Mouse (Mus musculus): ENCODE results near the gene Anapc15.

Anapc15 gene

DNA sequence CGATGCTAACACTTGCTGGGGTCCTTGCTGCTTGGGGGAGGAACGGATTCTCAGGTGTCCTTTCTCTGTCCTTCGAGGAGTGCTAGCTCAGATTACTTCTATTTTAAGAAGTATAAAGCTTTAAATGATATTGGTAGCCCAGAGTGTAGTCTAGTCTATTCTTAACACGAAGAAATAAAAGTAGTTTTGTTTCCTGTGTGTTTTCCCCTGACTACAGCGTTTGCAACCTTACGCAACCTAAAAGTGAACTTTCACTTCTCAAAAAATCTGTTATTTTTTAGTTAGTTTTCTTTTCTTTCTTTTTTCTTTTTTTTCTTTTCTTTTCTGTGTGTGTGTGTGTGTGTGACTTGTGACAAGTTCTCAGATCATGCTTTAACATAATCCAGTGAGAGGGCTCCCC, 11.8 kb upstream of the Anapc15 start:
- DNase-seq, result no peak

GRCm38 (mm10) chr7:101852846-101853245, 10.7 kb upstream of the Anapc15 start:
- no peak for DNase-seq

DNA sequence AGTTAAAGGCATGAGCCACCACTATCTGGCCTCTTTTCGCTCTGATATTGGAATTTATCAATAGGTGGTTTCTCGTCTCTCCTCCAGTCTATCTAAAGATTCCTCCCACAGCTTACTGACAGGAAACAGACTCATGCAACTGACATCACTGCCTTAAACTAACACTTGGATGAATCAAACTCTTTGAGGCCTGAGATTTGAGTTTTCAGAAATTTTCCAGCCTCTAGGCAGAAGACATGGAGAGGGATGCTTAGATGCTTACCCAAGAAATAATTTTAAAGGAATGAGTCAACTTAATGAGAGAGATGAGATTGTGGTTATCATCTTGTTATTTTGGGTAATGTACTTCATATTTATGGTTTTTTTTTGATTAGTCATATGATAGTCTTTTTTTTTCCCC, 9.7 kb upstream of the Anapc15 start:
- no peak for DNase-seq

DNA sequence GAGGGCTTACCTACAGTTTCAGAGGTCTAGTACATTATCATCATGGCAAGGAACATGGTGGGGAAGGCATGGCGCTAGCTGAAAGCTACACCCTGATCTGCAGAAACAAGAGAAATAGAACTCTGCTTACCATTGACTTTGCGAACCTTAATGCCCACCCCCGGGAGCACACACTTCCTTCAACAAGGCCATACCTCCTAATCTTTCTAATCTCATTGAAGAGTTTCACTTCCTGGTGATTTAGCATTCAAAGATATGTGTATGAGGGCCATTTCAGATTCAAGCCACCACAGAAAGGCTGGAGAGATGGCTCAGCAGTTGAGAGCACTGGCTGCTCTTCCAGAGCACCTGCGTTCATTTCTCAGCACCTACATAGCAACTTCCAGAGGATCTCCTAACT, 6.4 kb upstream of the Anapc15 start, which contains the start of gene Folr2:
Gene Folr2, minus strand, starts transcription at position 101 of the 400 bp plus-strand sequence.
- no peak for DNase-seq

DNA sequence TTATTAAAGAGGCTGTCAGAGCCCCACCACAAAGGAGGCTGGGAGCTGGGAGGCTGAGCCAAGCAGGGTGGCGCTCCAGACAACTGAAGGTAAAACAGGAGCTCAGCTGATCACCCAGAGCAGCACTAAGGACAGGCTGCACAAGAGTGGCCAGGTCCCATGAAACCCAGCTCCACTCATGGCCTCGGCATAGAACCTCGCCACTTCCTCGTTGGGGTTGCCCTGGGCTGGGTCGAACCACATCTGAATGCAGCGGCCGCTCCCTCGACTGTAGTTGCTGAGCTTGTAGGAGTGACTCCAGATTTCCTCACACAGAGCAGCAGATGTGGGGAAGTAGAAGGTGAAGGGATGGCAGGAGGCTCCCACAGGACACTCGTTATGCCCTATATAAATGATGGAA, 5.2 kb upstream of the Anapc15 start:
- no peak for DNase-seq

- DNase-seq, result no peak
Measured at GRCm38 (mm10) chr7:101860978-101861377, 2.5 kb upstream of the Anapc15 start.

DNA sequence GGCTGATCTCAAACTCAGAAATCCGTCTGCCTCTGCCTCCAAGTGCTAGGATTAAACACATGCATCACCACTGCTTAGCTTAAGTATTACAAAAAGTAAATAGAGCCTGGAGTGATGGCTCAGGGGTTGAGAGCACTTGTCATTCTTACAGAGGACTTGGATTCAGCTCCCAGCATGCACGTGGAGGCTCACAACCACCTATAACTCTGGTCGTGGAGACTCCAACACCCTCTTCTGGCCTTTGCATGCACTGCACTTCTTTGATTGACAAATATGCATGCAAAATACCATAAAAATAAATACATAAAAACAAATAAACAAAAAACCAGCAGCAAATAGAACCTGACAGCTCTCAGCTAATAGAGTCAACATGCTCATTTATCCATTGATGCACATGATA, 1.2 kb upstream of the Anapc15 start:
- DNase-seq, result no peak

DNA sequence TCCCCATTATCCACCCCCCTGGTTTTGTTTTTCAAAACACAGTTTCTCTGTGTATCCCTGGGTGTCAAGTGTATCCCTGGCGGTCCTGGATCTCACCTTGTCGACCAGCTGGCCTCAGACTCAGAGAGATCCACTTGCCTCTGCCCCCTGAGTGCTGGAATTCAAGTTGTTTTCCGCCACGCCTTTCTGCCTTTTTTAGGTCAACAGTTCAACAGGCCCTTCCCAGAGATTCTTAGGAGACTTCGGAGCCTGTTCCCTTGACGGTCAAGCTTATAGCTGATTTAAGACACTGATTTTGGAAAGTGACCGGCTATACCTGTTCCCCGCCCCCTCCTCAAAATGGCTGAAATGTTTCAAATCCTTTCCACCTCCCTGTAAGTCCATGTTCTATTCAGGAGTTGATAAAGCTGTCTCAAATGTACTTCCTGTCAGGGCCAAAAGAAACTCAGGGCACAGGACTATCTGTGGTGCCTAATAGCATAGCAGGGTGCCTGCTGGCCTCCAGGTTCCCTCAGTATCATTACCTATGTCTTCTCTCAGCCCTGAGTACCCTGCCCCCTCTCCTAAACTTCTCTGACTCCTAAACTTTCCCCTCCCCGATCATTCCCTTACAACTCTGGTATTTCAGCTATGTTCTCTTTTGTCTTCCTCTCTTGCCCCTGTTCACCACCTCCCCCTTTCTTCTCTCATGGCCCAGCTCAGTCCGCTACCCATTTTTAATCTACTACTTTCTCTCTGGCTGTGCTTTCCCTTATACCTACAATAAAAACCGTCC, 3.2 kb downstream of the Anapc15 start:
- no peak for DNase-seq

- no peak for DNase-seq
Measured at GRCm38 (mm10) chr7:101867482-101867881, 4.0 kb downstream of the Anapc15 start.

- DNase-seq, result no peak
Measured at GRCm38 (mm10) chr7:101868241-101869162, 5.0 kb downstream of the Anapc15 start.

- DNase-seq, result no peak
Measured at GRCm38 (mm10) chr7:101869163-101869500, 5.6 kb downstream of the Anapc15 start.

GRCm38 (mm10) chr7:101870629-101871028, 7.1 kb downstream of the Anapc15 start, which contains the start of gene Folr1:
Gene Folr1, minus strand, starts transcription at chr7:101870788.
- no peak for DNase-seq

- no peak for DNase-seq
Measured at GRCm38 (mm10) chr7:101871296-101871695, 7.8 kb downstream of the Anapc15 start.

DNA sequence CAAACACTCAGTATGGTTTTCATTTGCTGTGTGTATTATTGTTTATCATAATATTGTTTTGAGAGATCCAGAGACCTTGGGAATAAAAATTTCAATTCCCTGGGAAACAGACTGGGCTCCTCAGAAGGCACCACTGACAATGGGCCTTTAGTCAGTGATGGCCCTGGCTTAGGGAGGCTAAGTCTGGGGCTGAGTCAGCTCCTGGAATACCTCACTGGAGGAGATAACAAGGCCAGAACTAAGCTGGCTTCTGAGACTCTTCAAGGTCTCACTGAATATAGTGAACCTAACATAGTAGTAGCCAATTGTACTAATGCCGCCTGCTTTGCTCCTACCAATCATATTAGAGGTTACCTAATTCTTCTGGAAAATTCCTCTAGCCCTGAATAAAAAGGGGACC, 12.5 kb downstream of the Anapc15 start:
- no peak for DNase-seq

GRCm38 (mm10) chr7:101880855-101881254, 17.3 kb downstream of the Anapc15 start:
- no peak for DNase-seq

DNA sequence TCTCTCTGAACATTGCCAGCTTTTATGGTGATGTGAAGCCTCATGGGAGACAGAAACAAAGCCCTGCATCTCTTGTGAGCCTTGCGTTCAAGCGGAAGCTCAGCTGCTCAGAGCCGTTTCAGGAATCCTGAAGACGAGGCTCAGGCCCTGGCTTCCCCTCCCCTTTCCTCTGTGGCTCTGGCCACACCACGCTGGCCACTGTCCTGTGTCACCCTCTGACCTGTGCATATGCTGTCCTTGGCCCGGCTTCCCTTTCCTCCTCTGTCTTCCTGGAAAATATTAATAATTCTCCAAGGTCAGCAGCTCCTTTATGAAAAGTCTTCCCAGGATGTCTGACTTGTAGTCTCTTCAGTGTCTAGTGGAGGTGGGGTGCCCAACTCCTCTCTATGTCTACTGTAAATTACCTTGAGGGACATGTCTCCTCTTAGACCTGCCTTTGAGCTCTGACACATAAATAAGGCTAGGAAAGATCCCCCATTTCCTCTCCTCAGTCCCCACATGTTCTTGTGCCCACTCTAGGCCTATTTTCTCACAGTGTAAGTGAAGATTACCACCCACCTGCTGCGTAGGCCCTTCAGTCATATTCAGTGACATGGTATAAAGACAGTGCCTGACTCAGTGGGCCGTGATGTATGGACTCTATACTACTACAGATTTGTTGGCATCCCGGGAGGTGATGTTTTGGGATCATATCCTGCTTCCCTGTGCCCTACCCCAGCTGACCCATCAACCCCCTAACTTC, 19.1 kb downstream of the Anapc15 start:
- no peak for DNase-seq

DNA sequence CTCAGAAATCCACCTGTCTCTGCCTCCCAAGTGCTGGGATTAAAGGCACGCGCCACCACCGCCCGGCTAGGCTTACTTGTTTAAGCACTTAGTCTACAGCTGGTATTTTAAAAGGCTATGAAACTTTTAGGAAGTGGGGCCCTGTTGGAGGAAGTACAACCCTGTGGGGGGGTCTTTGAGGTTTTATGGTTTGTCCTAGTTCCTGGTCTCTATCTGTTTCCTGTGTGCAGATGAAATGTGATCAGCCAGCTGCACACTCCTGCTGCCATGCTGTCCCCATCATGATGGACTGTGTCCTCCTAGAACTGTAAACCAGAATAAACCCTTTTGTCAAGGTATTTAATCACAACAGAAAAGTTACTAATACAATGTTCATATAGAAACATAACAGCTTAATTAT, 20.6 kb downstream of the Anapc15 start:
- DNase-seq, result no peak

DNA sequence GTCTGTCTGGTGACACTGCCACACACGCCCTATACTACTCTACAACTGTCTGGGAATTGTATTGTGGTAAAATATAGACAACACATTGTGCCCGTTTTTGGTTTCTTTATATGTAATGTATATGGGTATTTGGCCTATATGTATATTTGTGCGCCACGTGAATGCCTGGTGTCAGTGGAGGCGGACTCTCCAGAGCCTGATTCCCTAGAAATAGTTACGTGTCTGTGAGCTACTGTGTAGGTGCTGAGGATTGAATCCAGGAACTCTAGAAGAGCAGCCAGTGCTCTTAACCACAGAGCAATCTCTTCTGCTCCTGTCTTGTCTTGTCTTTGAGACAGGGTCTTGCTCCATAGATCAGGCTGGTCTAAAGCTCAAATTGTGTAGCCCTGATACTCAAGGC, 22.8 kb downstream of the Anapc15 start:
- no peak for DNase-seq

DNA sequence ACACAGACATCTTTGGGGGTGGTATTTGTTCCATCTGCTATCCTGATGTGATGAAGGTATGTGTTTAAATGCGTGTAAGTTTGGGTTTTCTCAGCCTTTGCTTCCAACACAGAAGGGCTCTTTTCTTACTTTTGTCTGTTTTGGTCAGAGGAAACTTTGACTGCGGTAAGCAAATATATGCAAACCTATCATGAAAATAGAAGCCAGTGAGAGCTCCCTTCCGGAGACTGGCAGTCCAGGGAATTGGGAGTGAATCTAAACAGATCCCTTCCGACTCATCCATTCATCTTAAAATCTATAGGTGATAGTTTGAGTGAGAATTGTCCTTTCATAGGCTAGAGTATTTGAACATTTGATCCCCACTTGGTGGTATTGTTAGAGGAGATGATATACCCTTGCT, 24.9 kb downstream of the Anapc15 start:
- DNase-seq, result no peak

DNA sequence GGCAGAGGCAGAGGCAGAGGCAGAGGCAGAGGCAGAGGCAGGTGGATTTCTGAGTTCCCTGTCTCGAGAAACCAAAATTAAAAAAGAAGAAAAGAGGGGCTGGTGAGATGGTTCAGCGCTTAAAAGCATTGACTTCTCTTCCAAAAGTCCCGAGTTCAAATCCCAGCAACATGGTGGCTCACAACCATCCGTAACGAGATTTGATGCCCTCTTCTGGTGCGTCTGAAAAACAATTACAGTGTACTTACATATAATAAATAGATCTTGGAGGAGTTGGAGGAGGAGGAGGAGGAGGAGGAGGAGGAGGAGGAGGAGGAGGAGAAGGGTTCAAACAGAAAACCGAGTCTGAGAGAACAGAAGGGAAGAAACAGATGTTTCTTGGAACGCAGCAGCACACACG, 32.2 kb downstream of the Anapc15 start:
- no peak for DNase-seq

- peak; percentile 93 to 98 for DNase-seq
Measured at GRCm38 (mm10) chr7:101896104-101897066, 32.9 kb downstream of the Anapc15 start.

Measured in thymus, adult 18-20 months (tissue).